In the genomic region with DNA sequence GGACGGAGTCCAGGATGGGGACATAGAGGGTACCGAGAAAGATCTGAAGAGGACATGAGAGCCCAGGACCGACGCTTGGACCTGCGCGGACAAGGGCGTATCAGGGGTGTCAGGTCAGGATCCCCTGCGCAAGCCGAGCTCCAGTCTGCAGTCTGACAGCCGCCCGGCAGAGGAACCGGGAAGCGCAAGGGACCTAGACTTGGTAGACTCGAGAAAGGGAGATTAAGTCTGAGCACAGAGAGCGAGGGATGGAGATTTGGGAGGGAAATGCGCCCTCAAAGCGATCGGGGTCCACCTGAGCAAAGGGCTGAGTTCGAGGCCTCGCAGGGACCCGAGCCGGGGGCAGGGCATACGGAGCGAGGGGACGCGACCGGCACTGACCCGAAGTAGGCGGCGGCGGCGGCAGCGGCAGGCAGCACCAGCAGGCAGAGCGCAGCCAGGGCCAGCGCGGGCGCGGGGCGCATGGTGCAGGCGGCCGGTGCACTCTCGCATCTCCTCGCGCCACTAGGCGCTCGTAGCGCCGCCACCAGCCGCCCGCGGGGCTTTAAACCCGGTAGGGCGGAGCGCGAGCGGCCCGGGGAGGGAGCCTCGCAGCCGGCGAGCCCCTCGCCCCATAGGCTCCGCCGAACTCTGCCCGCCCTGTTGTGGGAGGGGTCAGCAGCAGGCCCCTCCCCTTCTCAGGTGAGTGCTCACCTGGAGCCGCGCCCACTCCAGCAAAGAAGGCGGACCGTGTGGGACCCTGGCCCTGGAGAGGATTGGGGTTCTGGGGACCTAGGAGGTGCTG, we compare ENCODE assay signal across 8 mouse cellular contexts. TPM values are rescaled to one million over a fixed set of nuclear protein-coding genes. Genes with fewer than 3 reads are reported as not detected.
DNase-seq lines count a peak whose midpoint lies in the region; ATAC-seq and TF ChIP-seq lines count a peak whose summit lies in the region.

A gene (minus strand): TSS at position 516 of the 784 bp plus-strand sequence.

- no peaks in the 10 kb centered on the region for H3K36me3 ChIP-seq in forebrain, embryonic 12.5 days (replicated peaks)
- no peaks in the 10 kb centered on the region for H3K36me3 ChIP-seq in lung, postnatal 0 days (ENCODE audit: insufficient read depth, low read length)

- peak within 1 kb of the TSS; percentile 76 for H3K4me2 ChIP-seq in forebrain, embryonic 12.5 days
- peak within 1 kb of the TSS; percentile 65 for H3K4me2 ChIP-seq in lung, postnatal 0 days (replicated peaks; ENCODE audit: low read depth, low read length)

- peaks cover 12% of the 10 kb centered on the region for H3K4me1 ChIP-seq in forebrain, embryonic 12.5 days
- no peaks in the 10 kb centered on the region for H3K4me1 ChIP-seq in lung, postnatal 0 days (ENCODE audit: insufficient read depth, low read depth, low read length)

- ATAC-seq in forebrain, embryonic 12.5 days (ENCODE audit: low FRiP score), result no peak
- peak; percentile 82 for ATAC-seq in lung, postnatal 0 days

- peak within 1 kb of the TSS; percentile 44 for H3K9ac ChIP-seq in forebrain, embryonic 12.5 days
- 0 out of 2 replicates have a peak within 1 kb of the TSS, but pooled peaks have one; percentile 2 for H3K9ac ChIP-seq in lung, postnatal 0 days (replicated peaks; ENCODE audit: low read depth)

- peaks cover 86% of the 10 kb centered on the region for H3K27me3 ChIP-seq in forebrain, embryonic 12.5 days
- peaks cover 31% of the 10 kb centered on the region; the same call in 1 of the 2 replicates for H3K27me3 ChIP-seq in lung, postnatal 0 days (replicated peaks; ENCODE audit: insufficient read depth, low read length)

- peak; percentile 61 to 70 for DNase-seq in adrenal gland, adult (ENCODE audit: inconsistent age in 2 of 2, low spot score in 1 of 2)
- DNase-seq in adrenal gland, postnatal 4 days (ENCODE audit: low spot score in 2 of 2), result no peak
- peak; percentile 53 for DNase-seq in ES-CJ7 (ENCODE audit: low read depth, low spot score)
- peak; percentile 65 for DNase-seq in kidney, adult 9 months
- peak; percentile 24 for DNase-seq in lung, postnatal 0 days (ENCODE audit: low spot score)
- peak; percentile 80 for DNase-seq in yolk sac, embryonic 10.5 days (ENCODE audit: low spot score)
- no peak for DNase-seq in layer of hippocampus, postnatal 25 days (ENCODE audit: extremely low spot score in 1 of 2, low spot score in 1 of 2)

- no peak for TF ChIP-seq EP300 in lung, postnatal 0 days (IDR thresholded peaks at IDR 0.05)

- H3K27ac ChIP-seq in forebrain, embryonic 12.5 days, result no peak within 1 kb of the TSS
- no peak within 1 kb of the TSS for H3K27ac ChIP-seq in lung, postnatal 0 days (ENCODE audit: low read length)

- H3K4me3 ChIP-seq in forebrain, embryonic 12.5 days (replicated peaks), result peak within 1 kb of the TSS; percentile 43
- peak within 1 kb of the TSS; percentile 29 for H3K4me3 ChIP-seq in lung, postnatal 0 days (ENCODE audit: low read depth, low read length)

- no peak for TF ChIP-seq CTCF in lung, postnatal 0 days (IDR thresholded peaks at IDR 0.05)

- WGBS in forebrain, embryonic 12.5 days, result under 1% methylated on average over 68 of the region's 68 CpGs
- WGBS in lung, postnatal 0 days, result under 1% methylated on average over 54 of the region's 68 CpGs

- no peaks in the 10 kb centered on the region for H3K9me3 ChIP-seq in forebrain, embryonic 12.5 days
- H3K9me3 ChIP-seq in lung, postnatal 0 days (ENCODE audit: low read length), result no peaks in the 10 kb centered on the region

RNA-seq across cellular contexts. Expression of the gene that starts here (rescaled TPM):
- 1 to 10 TPM in 1 of 2 experiments, under 1 TPM in 1; 0.28 to 1.1 TPM for total RNA-seq in adrenal gland, postnatal 4 days (2021)
- polyA plus RNA-seq in forebrain, embryonic 12.5 days (2016; fragmentation: Nextera tagmentation; extraction: Ambion mirVana), result 0.40 and 0.69 TPM in 2 replicates
- 0.08 and 0.11 TPM in 2 replicates for polyA plus RNA-seq in lung, postnatal 0 days (2015; fragmentation: Nextera tagmentation; extraction: Ambion mirVana)
- under 1 TPM; 0.42 to 0.62 TPM for total RNA-seq in layer of hippocampus, postnatal 25 days (2021)

Comparison
In these comparisons a context has a peak if more than half of its experiments do, and no peak if none do; other contexts are left out.
1. DNase-seq: peak in adrenal gland, adult (2 of 2), ES-CJ7 (single experiment), kidney, adult 9 months (single experiment) and yolk sac, embryonic 10.5 days (single experiment); none in adrenal gland, postnatal 4 days (0 of 2) and layer of hippocampus, postnatal 25 days (0 of 2).
2. Peak in DNase-seq, ATAC-seq, H3K4me3 ChIP-seq, H3K9ac ChIP-seq and H3K4me2 ChIP-seq in lung, postnatal 0 days; RNA of the gene not detected or under 1 TPM.